Mouse (Mus musculus): Measurements from ENCODE around the gene Pitpnm2. TPM values are rescaled to one million over a fixed set of nuclear protein-coding genes. Genes with fewer than 3 reads are reported as not detected.

Pitpnm2 gene
- polyA plus RNA-seq, 1 experiment, result 5.3 TPM

DNA sequence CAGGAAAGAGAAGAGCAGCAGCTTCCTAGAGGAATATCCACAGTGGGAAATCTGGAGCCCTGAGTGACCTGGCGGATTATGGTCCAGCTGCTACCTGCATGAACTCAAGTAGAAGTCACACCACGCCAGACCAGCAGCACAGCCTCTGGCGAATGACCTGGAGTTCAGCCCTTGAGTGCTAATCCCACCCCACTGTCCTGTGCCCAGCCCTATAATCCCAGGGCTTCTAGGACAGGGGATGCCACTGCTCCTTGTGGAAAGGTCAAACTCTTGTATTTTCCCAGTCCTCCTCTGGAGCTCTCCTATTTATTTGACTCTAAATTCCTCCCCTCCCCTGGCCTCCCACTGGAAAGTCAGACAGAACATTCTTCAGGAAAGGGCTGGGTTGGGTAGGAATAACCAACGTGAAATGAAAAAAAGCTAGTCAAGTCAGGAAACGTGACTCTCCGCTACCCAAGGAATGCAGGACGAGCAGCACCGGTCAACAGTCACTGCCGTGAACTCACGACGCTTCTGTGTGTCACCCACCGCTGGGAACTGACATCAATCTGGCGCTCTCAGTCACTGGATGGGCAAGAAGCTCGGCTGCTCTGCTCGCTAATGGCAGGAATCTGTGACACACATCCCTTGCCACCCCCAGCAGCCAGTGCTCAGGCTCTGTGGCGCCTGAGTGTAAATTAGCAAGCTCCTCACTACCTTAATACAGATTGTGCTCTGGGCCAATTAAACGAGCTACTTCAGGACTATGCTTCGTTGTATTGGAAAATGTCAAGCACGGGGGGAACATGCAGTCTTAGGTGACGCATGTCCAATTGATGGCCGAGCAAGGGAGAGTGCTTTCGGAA is 8.5 kb downstream of the Pitpnm2 start:
- H3K36me3 ChIP-seq (ENCODE audit: control insufficient read depth, insufficient read depth), result no peaks in the 10 kb centered on the region
- H3ac ChIP-seq (ENCODE audit: control insufficient read depth, insufficient read length), result no peak overlapping the region
- H3K27me3 ChIP-seq (ENCODE audit: control insufficient read depth, insufficient read depth, insufficient read length), result no peaks in the 10 kb centered on the region
- H3K79me2 ChIP-seq (ENCODE audit: control insufficient read depth, insufficient read depth), result no peaks in the 10 kb centered on the region
- H3K4me2 ChIP-seq (ENCODE audit: low read depth), result no peak overlapping the region
- TF ChIP-seq MYOD1 (IDR thresholded peaks at IDR 0.05; ENCODE audit: control insufficient read depth in 1 of 3, insufficient read length in 2 of 3, low read depth in 2 of 3), result no peak
- no peak for TF ChIP-seq POLR2A (IDR thresholded peaks at IDR 0.05; ENCODE audit: insufficient read length, low read depth)
- no peak for TF ChIP-seq MYOG (IDR thresholded peaks at IDR 0.05; ENCODE audit: control insufficient read depth in 1 of 3, insufficient read depth in 1 of 3, insufficient read length in 2 of 3, low read depth in 2 of 3)
- TF ChIP-seq POLR2AphosphoS2 (IDR thresholded peaks at IDR 0.05; ENCODE audit: insufficient read length, low read depth), result no peak
- TF ChIP-seq TCF12 (IDR thresholded peaks at IDR 0.05; ENCODE audit: insufficient read depth, poor library complexity, severe bottlenecking), result no peak
- no peak for TF ChIP-seq REST (IDR thresholded peaks at IDR 0.05; ENCODE audit: insufficient read depth, insufficient read length)
- no peak for TF ChIP-seq CEBPB (IDR thresholded peaks at IDR 0.05; ENCODE audit: insufficient read depth, poor library complexity, severe bottlenecking)
- TF ChIP-seq MAX (IDR thresholded peaks at IDR 0.05; ENCODE audit: low read depth), result no peak
- TF ChIP-seq TCF3 (IDR thresholded peaks at IDR 0.05; ENCODE audit: insufficient read length, low read depth), result no peak
- no peak for TF ChIP-seq SRF (IDR thresholded peaks at IDR 0.05; ENCODE audit: control insufficient read depth, insufficient read length, low read depth)
- no peak overlapping the region for H3K4me3 ChIP-seq

DNA sequence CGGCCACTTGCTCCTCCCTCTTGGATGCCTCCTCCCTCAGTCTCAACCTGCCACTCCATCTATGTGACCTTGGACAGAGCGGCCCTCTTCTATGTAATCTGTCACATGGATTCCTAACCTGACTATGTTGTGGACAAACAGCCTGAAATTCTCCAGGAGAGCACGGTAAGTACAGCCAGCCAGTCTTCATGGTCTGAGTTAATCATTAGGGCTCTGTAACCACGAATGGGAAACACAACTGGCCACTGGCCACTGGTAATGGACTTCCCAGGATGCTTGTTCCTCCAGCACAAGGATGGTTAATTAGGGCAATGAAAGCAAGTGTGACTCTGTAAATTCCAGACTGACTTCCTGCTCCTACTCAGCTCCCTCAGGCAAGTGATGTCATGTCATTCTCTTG is 13.4 kb downstream of the Pitpnm2 start:
- H3K27me3 ChIP-seq (ENCODE audit: control insufficient read depth, insufficient read depth, insufficient read length), result no peaks in the 10 kb centered on the region
- H3K4me3 ChIP-seq, result no peak overlapping the region
- no peak overlapping the region for H3K4me2 ChIP-seq (ENCODE audit: low read depth)
- no peak for TF ChIP-seq E2F4 (IDR thresholded peaks at IDR 0.05; ENCODE audit: insufficient read depth)
- no peaks in the 10 kb centered on the region for H3K36me3 ChIP-seq (ENCODE audit: control insufficient read depth, insufficient read depth)
- H3ac ChIP-seq (ENCODE audit: control insufficient read depth, insufficient read length), result no peak overlapping the region
- no peaks in the 10 kb centered on the region for H3K79me2 ChIP-seq (ENCODE audit: control insufficient read depth, insufficient read depth)

DNA sequence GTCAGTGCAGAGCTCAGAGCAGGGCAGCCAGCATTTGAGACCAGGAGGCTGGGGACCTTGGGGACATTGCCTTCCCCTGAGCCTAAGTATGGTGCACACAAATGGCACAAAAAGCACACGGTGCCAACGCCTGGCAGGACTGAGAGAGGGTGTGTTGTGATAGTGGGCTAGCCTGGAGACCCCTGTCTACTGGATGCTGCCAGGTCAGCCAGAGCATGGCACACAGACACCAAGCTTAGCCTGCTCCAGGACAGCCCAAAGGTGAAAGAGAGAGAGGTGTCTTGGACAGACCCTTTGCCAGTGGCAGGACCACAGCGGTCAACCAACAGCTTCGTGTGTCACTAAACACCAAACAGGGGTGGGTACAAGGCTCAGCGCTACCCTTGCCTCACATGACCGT is 14.8 kb downstream of the Pitpnm2 start:
- no peak overlapping the region for H3ac ChIP-seq (ENCODE audit: control insufficient read depth, insufficient read length)
- no peak overlapping the region for H3K4me3 ChIP-seq
- H3K27me3 ChIP-seq (ENCODE audit: control insufficient read depth, insufficient read depth, insufficient read length), result no peaks in the 10 kb centered on the region
- no peaks in the 10 kb centered on the region for H3K79me2 ChIP-seq (ENCODE audit: control insufficient read depth, insufficient read depth)
- H3K36me3 ChIP-seq (ENCODE audit: control insufficient read depth, insufficient read depth), result no peaks in the 10 kb centered on the region
- no peak overlapping the region for H3K4me2 ChIP-seq (ENCODE audit: low read depth)
- TF ChIP-seq MYOG (IDR thresholded peaks at IDR 0.05; ENCODE audit: control insufficient read depth in 1 of 3, insufficient read depth in 1 of 3, insufficient read length in 2 of 3, low read depth in 2 of 3) (no peak), E2F4 (IDR thresholded peaks at IDR 0.05; ENCODE audit: insufficient read depth) (no peak), CEBPB (IDR thresholded peaks at IDR 0.05; ENCODE audit: insufficient read depth, poor library complexity, severe bottlenecking) (no peak), REST (IDR thresholded peaks at IDR 0.05; ENCODE audit: insufficient read depth, insufficient read length) (no peak), POLR2AphosphoS2 (IDR thresholded peaks at IDR 0.05; ENCODE audit: insufficient read length, low read depth) (no peak), USF1 (IDR thresholded peaks at IDR 0.05; ENCODE audit: low read depth) (no peak), MYOD1 (IDR thresholded peaks at IDR 0.05; ENCODE audit: control insufficient read depth in 1 of 3, insufficient read length in 2 of 3, low read depth in 2 of 3) (no peak), TCF3 (IDR thresholded peaks at IDR 0.05; ENCODE audit: insufficient read length, low read depth) (no peak), TCF12 (IDR thresholded peaks at IDR 0.05; ENCODE audit: insufficient read depth, poor library complexity, severe bottlenecking) (no peak), SRF (IDR thresholded peaks at IDR 0.05; ENCODE audit: control insufficient read depth, insufficient read length, low read depth) (no peak), POLR2A (IDR thresholded peaks at IDR 0.05; ENCODE audit: insufficient read length, low read depth) (no peak), MAX (IDR thresholded peaks at IDR 0.05; ENCODE audit: low read depth) (no peak)

DNA sequence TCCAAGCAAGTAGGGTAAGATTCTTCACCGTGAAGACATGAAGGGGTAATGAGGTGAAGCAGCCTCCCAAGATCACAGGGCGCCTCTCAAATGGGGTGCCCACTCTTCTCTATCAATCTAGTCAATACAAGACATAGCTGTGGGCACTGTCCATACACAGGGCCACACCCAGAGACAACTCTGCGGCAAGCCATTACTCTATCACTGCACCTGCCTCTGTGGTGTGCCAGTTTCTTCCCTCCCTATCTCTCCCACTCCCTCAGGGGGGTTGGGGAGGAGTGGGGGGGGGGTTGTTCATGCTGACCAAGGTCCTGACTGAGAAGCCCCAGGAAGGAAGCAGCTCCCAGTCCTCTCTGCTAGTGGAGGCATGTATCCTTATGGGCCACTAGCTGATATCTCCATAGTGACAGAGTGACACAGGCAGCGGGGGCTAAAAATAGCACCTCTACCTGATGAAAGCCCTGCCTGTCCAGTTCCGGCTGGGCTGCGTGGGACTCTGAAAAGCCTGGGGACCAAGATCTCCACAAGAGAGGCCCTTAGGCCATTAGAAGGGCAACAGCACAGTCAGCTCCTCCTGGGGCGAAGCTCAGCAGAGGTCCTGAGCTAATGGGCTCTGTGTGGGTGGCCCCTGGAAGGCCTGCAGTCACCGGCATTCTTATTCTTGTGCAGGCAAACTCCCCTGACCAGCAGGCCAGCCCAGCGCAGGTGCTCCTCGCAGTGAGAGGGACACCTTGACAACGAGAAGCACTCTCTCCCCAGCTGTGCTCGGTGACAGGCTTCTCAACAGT is 15.5 kb downstream of the Pitpnm2 start:
- no peak overlapping the region for H3K4me3 ChIP-seq
- H3K4me2 ChIP-seq (ENCODE audit: low read depth), result no peak overlapping the region
- no peaks in the 10 kb centered on the region for H3K79me2 ChIP-seq (ENCODE audit: control insufficient read depth, insufficient read depth)
- H3K27me3 ChIP-seq (ENCODE audit: control insufficient read depth, insufficient read depth, insufficient read length), result no peaks in the 10 kb centered on the region
- no peak overlapping the region for H3ac ChIP-seq (ENCODE audit: control insufficient read depth, insufficient read length)
- H3K36me3 ChIP-seq (ENCODE audit: control insufficient read depth, insufficient read depth), result no peaks in the 10 kb centered on the region
- no peak for TF ChIP-seq USF1 (IDR thresholded peaks at IDR 0.05; ENCODE audit: low read depth)
- peak in 1 of 3 experiments; percentile 8 for TF ChIP-seq MYOG (IDR thresholded peaks at IDR 0.05; ENCODE audit: control insufficient read depth in 1 of 3, insufficient read depth in 1 of 3, insufficient read length in 2 of 3, low read depth in 2 of 3)
- TF ChIP-seq TCF3 (IDR thresholded peaks at IDR 0.05; ENCODE audit: insufficient read length, low read depth), result no peak
- peak in 1 of 3 experiments; percentile 55 for TF ChIP-seq MYOD1 (IDR thresholded peaks at IDR 0.05; ENCODE audit: control insufficient read depth in 1 of 3, insufficient read length in 2 of 3, low read depth in 2 of 3)

DNA sequence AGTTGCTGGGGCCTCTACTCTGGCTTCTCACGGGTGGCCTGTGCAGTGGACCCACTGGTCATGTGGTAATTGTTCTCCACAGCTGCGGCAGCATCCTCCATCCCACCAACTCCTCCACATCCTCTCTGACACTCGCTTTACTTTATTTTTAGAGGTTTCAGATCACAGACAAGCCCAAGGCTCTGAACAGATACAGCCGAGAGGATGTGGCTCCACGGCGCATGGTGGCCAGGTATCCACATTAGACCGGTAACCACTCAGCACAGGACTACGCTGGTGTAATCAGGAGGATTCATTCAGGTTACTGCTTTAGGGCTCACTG is 16.5 kb downstream of the Pitpnm2 start:
- Histone ChIP-seq H3K27me3 (ENCODE audit: control insufficient read depth, insufficient read depth, insufficient read length) (no peaks in the 10 kb centered on the region), H3K4me3 (no peak overlapping the region), H3K36me3 (ENCODE audit: control insufficient read depth, insufficient read depth) (no peaks in the 10 kb centered on the region), H3ac (ENCODE audit: control insufficient read depth, insufficient read length) (no peak overlapping the region), H3K79me2 (ENCODE audit: control insufficient read depth, insufficient read depth) (no peaks in the 10 kb centered on the region), H3K4me2 (ENCODE audit: low read depth) (no peak overlapping the region)
- TF ChIP-seq POLR2A (IDR thresholded peaks at IDR 0.05; ENCODE audit: insufficient read length, low read depth) (no peak), USF1 (IDR thresholded peaks at IDR 0.05; ENCODE audit: low read depth) (no peak), SRF (IDR thresholded peaks at IDR 0.05; ENCODE audit: control insufficient read depth, insufficient read length, low read depth) (no peak), POLR2AphosphoS2 (IDR thresholded peaks at IDR 0.05; ENCODE audit: insufficient read length, low read depth) (no peak), CEBPB (IDR thresholded peaks at IDR 0.05; ENCODE audit: insufficient read depth, poor library complexity, severe bottlenecking) (no peak), MAX (IDR thresholded peaks at IDR 0.05; ENCODE audit: low read depth) (no peak)
